Mouse (Mus musculus) embryonic facial prominence, embryonic 13.5 days (tissue): Measurements from ENCODE around the gene Amotl2. TPM values are rescaled to one million over a fixed set of nuclear protein-coding genes. Genes with fewer than 3 reads are reported as not detected.

Source experiments
- polyA plus RNA-seq: library from polyadenylated mRNA; unstranded; fragments of >200 nt; fragmentation: Nextera tagmentation; extraction: Ambion mirVana; gene quantifications from 2 replicates; pipeline ENCODE4 v1.2.1, GENCODE M21; 2015

Gene Amotl2
- polyA plus RNA-seq, 1 experiment from 2014 or later: 55.8 TPM

Other genes starting within 250 kb of the Amotl2 start
- gene Ky, start 210.9 kb upstream of the Amotl2 start, polyA plus RNA-seq: 0.13 and 0.19 TPM in 2 replicates
- gene Anapc13, start 90.4 kb upstream of the Amotl2 start, polyA plus RNA-seq: 195 and 200 TPM in 2 replicates
- gene Cep63, start 90.1 kb upstream of the Amotl2 start, polyA plus RNA-seq: 50.9 and 57.8 TPM in 2 replicates
- 25.4 and 26.5 TPM in 2 replicates for gene Ryk, start 118.2 kb downstream of the Amotl2 start, polyA plus RNA-seq